Mouse (Mus musculus): ENCODE measurements at regions not wholly inside any gene's neighbourhood (a gene's known extent, or its start where the extent isn't known, plus 50 kb on each side); places are given as distances from the start of the nearest gene placed in this dataset.

DNA sequence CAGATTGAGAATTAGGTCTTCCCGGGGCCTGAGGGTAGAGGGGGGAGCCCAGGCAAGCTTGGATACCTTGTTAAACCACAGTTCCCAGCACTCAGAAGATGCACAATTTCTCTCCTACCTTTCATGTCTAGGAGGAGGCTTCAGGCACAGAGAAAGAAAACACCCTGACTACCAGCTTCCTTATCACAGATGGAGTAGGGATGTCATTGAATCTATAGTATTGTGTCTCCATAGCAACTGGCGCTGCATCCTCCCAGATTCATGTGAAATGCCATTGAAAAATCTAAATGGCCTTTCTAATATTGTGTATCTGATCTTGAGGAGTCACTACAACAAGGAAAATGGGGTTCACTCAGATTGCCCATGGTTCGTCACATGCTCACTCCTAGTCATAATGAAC lies 88.8 kb upstream of the Zkscan2 start:
- no peak for DNase-seq

- no peak for DNase-seq
These were observed 73.5 kb upstream of the Zkscan2 start for GRCm38 (mm10) chr7:123573721-123574120.

GRCm38 (mm10) chr7:123572376-123572990 lies 72.2 kb upstream of the Zkscan2 start:
- no peak for DNase-seq

- DNase-seq: peak; percentile 8 to 15
These were observed 66.0 kb upstream of the Zkscan2 start for GRCm38 (mm10) chr7:123566264-123566663.

GRCm38 (mm10) chr7:123559544-123559943 lies 59.3 kb upstream of the Zkscan2 start:
- no peak for DNase-seq

Data from cerebellum, postnatal 10 days (tissue).